Mouse (Mus musculus) bone marrow, adult 2 months (tissue): ENCODE results near the gene Paf1.
A peak's percentile ranks its signal among the peaks of the same experiment; 100 is the strongest.

ENCODE experiments used
- CTCF ChIP-seq: fragments of 200-500 bp; IDR thresholded peaks from 2 replicates; pipeline ENCODE4 v1.5.1; 2011; ENCODE audit warnings: low read length, control low read depth; ENCODE audit not compliant: control insufficient read depth, insufficient read depth
- POLR2A ChIP-seq: fragments of 200-500 bp; IDR thresholded peaks from 2 replicates; pipeline ENCODE4 v1.6.1; 2011; ENCODE audit warnings: low read depth, mild to moderate bottlenecking, control low read depth, low read length, borderline replicate concordance; ENCODE audit not compliant: control insufficient read depth

- peak; percentile 67; the same call in 1 of the 2 replicates for TF ChIP-seq POLR2A
- TF ChIP-seq CTCF = peak; percentile 43; the same call in 1 of the 2 replicates
Measured at GRCm38 (mm10) chr7:28372251-28373108, 20.3 kb upstream of the Paf1 start, which contains the start of gene Plekhg2.
